Mouse (Mus musculus): ENCODE measurements around the gene Zfp472. TPM values are rescaled to one million over a fixed set of nuclear protein-coding genes. Genes with fewer than 3 reads are reported as not detected.

The Zfp472 gene
- 25.8 TPM for polyA plus RNA-seq (2014; fragmentation: Illumina TruSeq; extraction: RNeasy Lipid Tissue Mini Kit (QIAGEN cat#74804); ENCODE audit: low replicate concordance)

DNA sequence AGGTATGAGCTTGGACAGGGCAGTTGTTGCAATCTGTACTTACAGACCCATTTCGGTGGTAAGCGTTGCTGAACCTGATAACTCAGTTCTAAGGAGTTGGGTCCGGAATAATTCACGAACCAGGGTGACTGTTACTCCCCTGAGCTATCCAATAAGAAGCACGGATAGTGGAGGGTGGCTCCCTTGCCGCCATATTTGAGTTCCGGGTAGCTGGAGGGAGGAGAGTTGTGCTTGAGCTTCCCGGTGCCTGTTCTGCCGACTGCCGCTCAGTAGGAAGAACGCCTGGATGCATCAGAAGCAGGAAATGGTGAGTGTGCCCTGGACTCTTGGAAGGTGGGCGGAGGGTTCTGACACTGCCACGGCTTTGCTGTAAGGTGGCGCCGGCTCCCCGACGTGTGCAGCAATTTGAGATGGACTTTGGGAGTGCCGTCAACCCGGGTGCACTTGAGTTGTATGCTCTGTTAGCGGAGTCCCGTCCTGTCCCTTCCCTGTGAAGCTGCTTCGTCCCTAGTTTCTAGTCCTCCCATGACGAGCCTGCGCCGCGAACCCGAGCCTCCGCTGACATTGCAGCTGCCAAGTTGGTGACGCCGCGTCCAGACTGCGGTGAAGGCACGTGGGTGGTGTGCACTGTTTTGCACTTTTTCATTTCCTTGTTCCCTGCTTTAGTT is at the start of gene Zfp472:
TSS of gene Zfp472 (plus strand) at position 192 of the 668 bp plus-strand sequence.

DNA sequence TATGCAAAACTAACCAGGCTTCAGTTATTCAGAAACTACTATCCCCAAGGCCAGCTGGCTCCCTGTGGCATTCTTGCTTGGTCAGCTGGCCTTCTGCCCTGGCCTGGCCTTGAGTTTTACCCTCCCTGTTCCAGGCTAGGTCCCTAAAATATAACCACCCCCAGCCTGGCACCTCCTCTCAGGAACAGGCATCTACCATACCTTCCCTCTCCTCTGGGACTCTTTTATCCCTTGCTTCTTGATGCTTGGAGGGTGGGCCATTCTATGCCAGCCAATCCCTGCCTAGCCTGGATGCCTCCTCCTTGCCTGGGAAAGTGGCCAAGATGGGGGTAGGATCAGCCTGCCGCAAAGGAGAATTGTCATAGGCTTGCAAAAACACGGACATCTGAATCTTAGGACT is 48.5 kb upstream of the Zfp472 start, which contains the start of gene Cyp4f14:
TSS of gene Cyp4f14 (minus strand) at position 212 of the 400 bp plus-strand sequence.

DNA sequence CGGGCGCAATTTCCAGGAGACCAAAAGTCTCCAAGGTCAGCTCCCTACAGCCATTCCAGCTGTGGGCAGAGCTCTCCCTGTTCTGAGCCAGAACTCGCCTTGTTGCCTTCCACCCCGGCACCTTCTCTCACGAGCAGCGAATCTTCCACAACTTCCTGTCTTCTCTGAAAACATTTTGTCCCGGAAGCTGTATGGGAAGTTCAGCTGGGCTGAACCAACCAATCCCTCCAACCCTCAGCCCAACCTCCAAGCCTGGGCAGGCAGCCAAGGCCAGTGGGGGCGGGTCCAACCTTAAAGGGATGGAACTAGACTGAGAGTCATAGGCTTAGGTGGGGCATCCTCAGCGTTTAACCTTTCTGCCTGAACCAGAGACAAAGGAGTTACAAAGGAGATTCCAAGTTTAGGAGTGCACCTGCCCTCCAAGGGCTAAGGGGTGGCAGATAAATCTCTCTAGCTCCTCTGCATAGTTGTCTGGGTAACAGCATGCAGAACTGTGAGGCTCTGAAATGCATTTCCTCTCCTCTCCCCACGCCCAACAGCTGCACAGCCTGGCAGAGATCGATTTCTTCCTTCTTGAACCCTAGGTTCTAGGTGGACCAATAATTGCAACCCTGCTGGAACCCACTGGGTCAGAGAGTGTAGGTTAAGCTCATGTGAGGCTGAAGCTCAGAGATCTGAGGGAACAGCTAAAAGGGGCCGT is 18.2 kb upstream of the Zfp472 start, which contains the start of gene Cyp4f13:
TSS of gene Cyp4f13 (minus strand) at position 188 of the 700 bp plus-strand sequence.

DNA sequence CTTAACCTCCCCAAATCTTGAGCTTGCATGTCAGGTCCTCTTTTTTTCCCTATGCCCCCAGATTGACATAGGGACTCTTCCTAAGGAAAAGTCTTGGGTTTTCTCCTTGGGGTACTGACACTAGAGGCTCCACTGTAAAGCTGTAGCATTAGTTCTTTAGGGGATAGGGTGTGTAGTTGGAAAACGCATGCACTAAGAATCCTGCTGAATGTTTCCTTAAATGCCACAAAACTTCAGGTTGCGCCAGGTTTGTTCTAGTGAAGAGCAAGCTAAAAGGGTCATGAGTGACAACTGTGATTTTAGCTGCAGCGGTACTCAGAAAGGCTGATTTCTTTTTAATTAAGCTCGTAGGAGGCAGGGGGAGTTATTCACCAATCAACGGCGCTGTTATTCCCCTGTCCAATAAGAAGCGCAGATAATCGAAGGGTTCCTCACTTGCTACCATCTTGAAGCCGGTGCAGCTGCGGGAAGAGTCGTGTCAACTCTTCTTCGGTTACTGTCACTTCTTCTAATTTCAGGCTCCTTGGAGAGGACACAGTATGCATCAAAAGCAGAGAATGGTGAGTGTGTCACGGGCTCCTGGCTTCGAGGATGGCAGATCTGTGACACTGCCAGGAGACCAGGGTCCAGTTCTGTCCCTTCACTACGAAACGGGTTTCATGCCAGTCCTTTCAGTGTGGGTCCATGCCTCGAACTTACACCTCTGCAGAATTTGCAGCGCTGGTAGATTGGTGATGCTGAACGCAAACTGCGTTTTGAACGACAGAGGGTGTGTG is 27.3 kb downstream of the Zfp472 start, which contains the start of gene Zfp952:
TSS of gene Zfp952 (plus strand) at position 431 of the 776 bp plus-strand sequence.

Other genes with a start within 250 kb of the Zfp472 start
- 68.8 TPM for gene Zfp871, start 177.5 kb upstream of the Zfp472 start, polyA plus RNA-seq (2014; fragmentation: Illumina TruSeq; extraction: RNeasy Lipid Tissue Mini Kit (QIAGEN cat#74804); ENCODE audit: low replicate concordance)
- 2.3 TPM for gene Zfp811, start 155.9 kb upstream of the Zfp472 start, polyA plus RNA-seq (2014; fragmentation: Illumina TruSeq; extraction: RNeasy Lipid Tissue Mini Kit (QIAGEN cat#74804); ENCODE audit: low replicate concordance)
- gene Zfp799, start 135.6 kb upstream of the Zfp472 start, polyA plus RNA-seq (2014; fragmentation: Illumina TruSeq; extraction: RNeasy Lipid Tissue Mini Kit (QIAGEN cat#74804); ENCODE audit: low replicate concordance), result 15.7 TPM
- 12.1 TPM for gene Zfp870, start 74.2 kb upstream of the Zfp472 start, polyA plus RNA-seq (2014; fragmentation: Illumina TruSeq; extraction: RNeasy Lipid Tissue Mini Kit (QIAGEN cat#74804); ENCODE audit: low replicate concordance)
- gene Cyp4f14, start 48.5 kb upstream of the Zfp472 start, polyA plus RNA-seq (2014; fragmentation: Illumina TruSeq; extraction: RNeasy Lipid Tissue Mini Kit (QIAGEN cat#74804); ENCODE audit: low replicate concordance), result 371 TPM
- 20.6 TPM for gene Cyp4f13, start 18.4 kb upstream of the Zfp472 start, polyA plus RNA-seq (2014; fragmentation: Illumina TruSeq; extraction: RNeasy Lipid Tissue Mini Kit (QIAGEN cat#74804); ENCODE audit: low replicate concordance)
- gene Zfp952, start 27.3 kb downstream of the Zfp472 start, polyA plus RNA-seq (2014; fragmentation: Illumina TruSeq; extraction: RNeasy Lipid Tissue Mini Kit (QIAGEN cat#74804); ENCODE audit: low replicate concordance), result 22.3 TPM
- 9.6 TPM for gene Zfp763, start 67.6 kb downstream of the Zfp472 start, polyA plus RNA-seq (2014; fragmentation: Illumina TruSeq; extraction: RNeasy Lipid Tissue Mini Kit (QIAGEN cat#74804); ENCODE audit: low replicate concordance)
- not detected for gene 4921501E09Rik, start 102.2 kb downstream of the Zfp472 start, polyA plus RNA-seq (2014; fragmentation: Illumina TruSeq; extraction: RNeasy Lipid Tissue Mini Kit (QIAGEN cat#74804); ENCODE audit: low replicate concordance)
- 15.7 TPM for gene Zfp563, start 123.5 kb downstream of the Zfp472 start, polyA plus RNA-seq (2014; fragmentation: Illumina TruSeq; extraction: RNeasy Lipid Tissue Mini Kit (QIAGEN cat#74804); ENCODE audit: low replicate concordance)
- not detected for gene Morc2b, start 173.9 kb downstream of the Zfp472 start, polyA plus RNA-seq (2014; fragmentation: Illumina TruSeq; extraction: RNeasy Lipid Tissue Mini Kit (QIAGEN cat#74804); ENCODE audit: low replicate concordance)
- gene Olfr55, start 202.6 kb downstream of the Zfp472 start, polyA plus RNA-seq (2014; fragmentation: Illumina TruSeq; extraction: RNeasy Lipid Tissue Mini Kit (QIAGEN cat#74804); ENCODE audit: low replicate concordance), result not detected
- not detected for gene Olfr239, start 225.5 kb downstream of the Zfp472 start, polyA plus RNA-seq (2014; fragmentation: Illumina TruSeq; extraction: RNeasy Lipid Tissue Mini Kit (QIAGEN cat#74804); ENCODE audit: low replicate concordance)

All from small intestine, adult 10 weeks (tissue).